Mouse (Mus musculus) cortical plate, adult 2 months (tissue): ENCODE data around the gene Caly. TPM values are rescaled to one million over a fixed set of nuclear protein-coding genes. Genes with fewer than 3 reads are reported as not detected.

Experiments
- H3K27ac ChIP-seq: fragments of 200-500 bp; 2 replicates; pipeline ENCODE4 v1.5.1; 2012; ENCODE audit warnings: low read length, control low read depth, inconsistent platforms; ENCODE audit not compliant: insufficient read depth
- H3K4me1 ChIP-seq: fragments of 200-500 bp; 2 replicates; pipeline ENCODE4 v1.6.1; 2011; ENCODE audit warnings: low read length; ENCODE audit not compliant: control insufficient read depth, insufficient read depth
- H3K4me3 ChIP-seq: fragments of 200-500 bp; 2 replicates; pipeline ENCODE4 v1.5.1; 2011; ENCODE audit warnings: mild to moderate bottlenecking, low read length, control low read depth; ENCODE audit not compliant: insufficient read depth
- CTCF ChIP-seq: fragments of 200-500 bp; IDR thresholded peaks from 2 replicates; pipeline ENCODE4 v1.5.1; 2011; ENCODE audit warnings: mild to moderate bottlenecking, control low read depth, low read length; ENCODE audit not compliant: insufficient read depth; ENCODE audit errors: extremely low read depth
- POLR2A ChIP-seq: fragments of 200-500 bp; IDR thresholded peaks from 2 replicates; pipeline ENCODE4 v1.6.1; 2011; ENCODE audit warnings: mild to moderate bottlenecking, low read length, control low read depth; ENCODE audit not compliant: insufficient read depth; ENCODE audit errors: extremely low read depth
- polyA plus RNA-seq: library from polyadenylated mRNA; depleted of rRNA; stranded (reverse); fragments of >200 nt; gene quantifications from 2 replicates; pipeline ENCODE4 v1.2.3, GENCODE M21; 2012

Caly gene
- polyA plus RNA-seq, 1 experiment = 393 TPM

DNA sequence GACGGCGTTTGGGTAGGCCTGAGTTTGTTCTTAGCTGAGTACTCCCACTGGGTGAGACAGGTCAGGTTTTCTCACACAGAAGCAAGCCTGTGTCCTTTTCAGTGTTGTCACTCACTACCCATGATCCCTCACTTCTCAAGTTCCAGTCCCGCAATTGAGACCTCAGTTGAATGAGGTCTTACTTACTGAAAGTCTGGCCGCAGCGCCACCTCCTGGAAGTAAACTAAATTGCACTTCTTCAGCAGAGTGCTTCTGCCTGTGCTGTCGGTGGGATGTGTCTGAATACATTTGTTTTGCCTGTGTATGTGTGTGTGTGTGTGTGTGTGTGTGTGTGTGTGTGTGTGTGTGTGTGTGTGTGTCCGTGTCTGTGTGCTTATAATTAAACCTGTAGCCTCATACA is 19.3 kb downstream of the Caly start:
- Histone ChIP-seq H3K4me3 (no peak overlapping the region), H3K27ac (no peak overlapping the region), H3K4me1 (no peaks in the 10 kb centered on the region)
- peak; percentile 83 for TF ChIP-seq CTCF
- no peak for TF ChIP-seq POLR2A

DNA sequence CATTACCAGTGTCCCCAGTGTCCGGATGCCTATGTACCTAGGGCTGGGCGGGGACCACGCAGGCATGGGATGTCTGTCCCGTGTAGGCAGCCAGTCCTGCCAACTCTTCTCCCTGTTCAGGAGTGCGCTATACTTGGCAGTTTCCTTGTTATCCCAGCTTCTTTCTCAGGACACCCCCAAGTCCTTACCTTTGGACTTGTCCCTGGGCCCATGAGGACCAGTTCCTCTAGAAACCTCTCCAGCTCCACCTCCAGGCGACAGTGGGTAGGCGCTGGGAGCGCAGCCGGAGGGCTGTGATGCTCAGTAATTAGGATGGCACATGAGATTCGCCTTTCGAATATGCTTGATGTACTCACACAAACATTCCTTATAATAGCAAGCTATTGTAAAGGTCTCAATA is 20.0 kb downstream of the Caly start:
- H3K4me1 ChIP-seq = no peaks in the 10 kb centered on the region; the same call in 1 of the 2 replicates
- peak; percentile 36 for TF ChIP-seq CTCF
- TF ChIP-seq POLR2A = no peak
- no peak overlapping the region for H3K4me3 ChIP-seq
- H3K27ac ChIP-seq = no peak overlapping the region

DNA sequence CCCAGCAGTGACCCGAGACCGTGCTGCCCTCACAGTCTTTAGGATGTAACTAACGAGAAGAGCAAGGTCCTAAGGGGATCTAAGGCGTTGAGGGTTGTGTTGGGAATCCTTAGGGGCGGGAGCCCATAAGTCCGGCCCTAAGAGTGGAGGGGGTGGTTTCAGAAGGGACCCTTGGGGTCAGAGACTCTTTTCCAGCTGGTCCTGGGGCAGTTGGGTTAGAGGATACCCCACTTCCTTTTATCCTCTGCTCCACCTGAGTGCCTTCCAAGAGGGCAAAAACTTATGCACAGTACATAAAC is 20.6 kb downstream of the Caly start:
- no peak overlapping the region for H3K4me3 ChIP-seq
- no peak for TF ChIP-seq POLR2A
- TF ChIP-seq CTCF = no peak
- no peaks in the 10 kb centered on the region; the same call in 1 of the 2 replicates for H3K4me1 ChIP-seq
- no peak overlapping the region for H3K27ac ChIP-seq

DNA sequence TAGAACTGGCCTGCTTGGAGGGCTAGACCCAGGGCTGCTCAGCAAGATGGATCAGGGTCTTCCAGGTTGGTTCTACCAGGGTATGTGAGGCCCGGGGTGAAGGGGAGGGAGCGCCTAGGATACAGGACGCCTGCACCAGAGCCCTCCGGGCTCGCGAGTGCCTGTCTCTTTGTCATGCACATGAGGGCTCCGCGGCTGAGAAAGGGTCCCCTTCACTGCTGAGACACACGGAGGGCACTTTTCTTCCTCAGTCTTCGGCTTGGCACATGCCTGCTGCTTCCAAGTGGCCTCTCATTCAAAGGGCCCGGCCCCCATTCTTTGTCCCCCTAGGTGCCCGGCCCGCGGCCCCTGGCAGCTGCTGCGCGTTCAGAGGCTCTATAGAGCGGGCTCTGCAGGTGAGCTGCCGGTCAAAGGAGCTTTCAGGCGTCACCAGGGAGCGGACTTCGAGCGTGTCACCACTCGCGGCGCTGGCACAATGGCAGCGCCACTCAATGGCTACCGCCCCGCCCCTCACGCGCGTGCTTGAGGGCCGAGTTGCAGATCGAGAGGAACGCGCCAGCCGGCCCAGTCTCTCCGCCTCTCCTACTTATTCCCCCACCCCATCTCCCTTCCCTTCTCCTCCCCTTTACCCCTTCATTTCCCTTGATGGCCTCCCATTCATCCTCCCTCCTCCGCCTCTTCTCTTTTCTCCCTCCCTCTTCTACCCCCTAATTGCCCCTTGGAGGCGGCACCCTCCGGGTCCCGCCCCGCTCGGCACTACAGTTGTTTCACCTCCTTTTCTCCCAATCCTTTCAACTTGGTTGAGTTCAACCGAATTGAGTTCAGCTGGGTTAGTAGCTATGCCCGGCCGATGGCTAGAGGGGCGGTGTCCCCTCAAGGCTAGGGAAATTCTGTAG is 21.2 kb downstream of the Caly start:
- Histone ChIP-seq H3K27ac (no peak overlapping the region), H3K4me3 (no peak overlapping the region), H3K4me1 (no peaks in the 10 kb centered on the region; the same call in 1 of the 2 replicates)
- TF ChIP-seq CTCF (no peak), POLR2A (no peak)

DNA sequence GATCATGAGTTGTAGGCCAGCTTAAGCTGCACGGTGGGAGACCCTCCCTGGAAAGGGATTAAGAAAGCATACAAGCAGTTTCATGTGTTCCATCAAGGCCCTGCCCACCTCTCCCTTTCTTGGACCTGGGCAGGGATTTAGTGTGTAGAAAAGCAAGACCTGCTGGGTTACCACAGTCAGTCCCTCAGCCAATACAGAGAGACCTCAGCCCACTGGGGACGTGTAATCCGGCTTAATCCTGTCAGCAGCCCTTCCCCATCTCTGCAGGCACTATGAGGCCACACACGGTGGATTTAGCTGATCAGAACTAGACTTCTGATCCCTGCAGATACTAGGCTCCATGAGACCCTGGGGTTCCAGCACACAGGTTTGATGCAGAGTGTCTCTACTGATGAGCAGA is 22.7 kb downstream of the Caly start:
- Histone ChIP-seq H3K27ac (no peak overlapping the region), H3K4me1 (no peaks in the 10 kb centered on the region; the same call in 1 of the 2 replicates), H3K4me3 (no peak overlapping the region)
- no peak for TF ChIP-seq CTCF
- TF ChIP-seq POLR2A = no peak

DNA sequence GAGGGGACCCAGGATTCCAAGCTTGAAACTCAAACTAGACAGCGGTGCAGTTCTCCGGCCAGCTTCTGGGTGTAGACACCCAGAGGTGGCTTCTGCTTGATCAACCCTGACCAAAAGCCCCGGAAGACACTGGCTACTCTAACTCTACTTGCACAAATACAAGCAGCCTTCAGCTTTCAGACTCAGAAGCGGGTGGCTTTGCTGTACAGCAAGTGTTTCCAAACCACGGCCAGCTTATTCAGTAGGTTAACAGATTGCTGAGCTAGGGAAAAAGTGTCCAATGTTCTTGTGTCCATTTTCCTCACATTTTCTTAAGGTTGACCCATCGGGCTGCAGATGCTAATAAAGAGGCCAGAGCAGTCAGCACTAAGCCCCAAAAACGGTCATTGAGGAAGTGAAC is 23.8 kb downstream of the Caly start:
- TF ChIP-seq CTCF (no peak), POLR2A (no peak)
- no peaks in the 10 kb centered on the region; the same call in 1 of the 2 replicates for H3K4me1 ChIP-seq
- no peak overlapping the region for H3K27ac ChIP-seq
- 0 out of 2 replicates have a peak overlapping the region, but pooled peaks have one; percentile 8 for H3K4me3 ChIP-seq

- no peak overlapping the region for H3K27ac ChIP-seq
- TF ChIP-seq CTCF (no peak), POLR2A (no peak)
- H3K4me3 ChIP-seq = peak overlapping the region; percentile 8
- H3K4me1 ChIP-seq = no peaks in the 10 kb centered on the region; the same call in 1 of the 2 replicates
Observed at GRCm38 (mm10) chr7:140057413-140058407, 24.6 kb downstream of the Caly start.

DNA sequence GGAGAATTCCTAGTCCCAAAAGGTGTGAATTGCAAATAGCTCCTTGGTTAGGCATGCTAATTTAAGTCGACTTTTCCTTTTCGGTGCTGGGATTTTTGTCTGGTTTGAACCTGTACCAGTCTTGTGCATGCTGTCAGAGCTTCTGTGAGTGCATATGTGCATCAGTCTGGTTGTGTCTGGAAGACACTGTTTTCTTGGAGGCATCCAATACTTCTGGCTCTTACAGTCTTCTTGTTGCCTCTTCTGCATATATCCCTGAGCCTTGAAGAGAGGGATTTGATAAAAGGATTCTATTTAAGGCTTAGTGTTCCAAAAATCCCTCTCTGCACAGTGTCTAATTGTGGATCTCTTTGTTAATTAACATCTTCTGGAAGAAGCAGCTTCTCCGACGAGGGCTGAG is 28.2 kb downstream of the Caly start:
- TF ChIP-seq CTCF = no peak
- no peak for TF ChIP-seq POLR2A

GRCm38 (mm10) chr7:140049115-140049689 is 33.1 kb downstream of the Caly start:
- 0 out of 2 replicates have a peak overlapping the region, but pooled peaks have one; percentile 0 for H3K4me3 ChIP-seq
- H3K27ac ChIP-seq = no peak overlapping the region
- TF ChIP-seq POLR2A = no peak
- no peak for TF ChIP-seq CTCF
- no peaks in the 10 kb centered on the region for H3K4me1 ChIP-seq

More for the DNA sequence above, 28.2 kb downstream of the Caly start:
- no peak overlapping the region for H3K27ac ChIP-seq
- no peak overlapping the region for H3K4me3 ChIP-seq
- no peaks in the 10 kb centered on the region; the same call in 1 of the 2 replicates for H3K4me1 ChIP-seq
